ENCODE assay signal across 7 mouse cellular contexts in the genomic region with DNA sequence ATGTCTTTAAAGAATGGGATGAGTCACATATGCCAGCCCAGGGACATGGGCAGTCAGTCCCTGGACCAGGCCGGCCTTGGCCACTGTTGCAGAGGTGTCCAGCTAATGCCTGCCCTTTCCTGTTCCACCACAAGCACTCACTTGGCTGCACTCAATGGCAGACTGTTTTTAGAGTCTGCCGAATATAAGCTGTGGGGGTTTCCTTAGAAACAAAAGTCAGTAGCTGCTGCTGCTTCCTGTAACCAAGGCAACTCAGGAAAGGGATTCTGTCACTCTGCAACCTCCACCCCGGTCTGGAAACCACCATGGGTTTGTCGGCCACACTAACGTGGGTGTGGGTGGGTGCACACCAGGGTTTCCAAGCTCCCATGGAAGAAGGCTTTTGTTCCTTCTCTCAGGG.
A peak's percentile ranks its signal among the peaks of the same experiment; 100 is the strongest.
DNase-seq lines count a peak whose midpoint lies in the region; ATAC-seq and TF ChIP-seq lines count a peak whose summit lies in the region.

No protein-coding gene starts in this region.

- H3ac ChIP-seq in C2C12 (ENCODE audit: control insufficient read depth, insufficient read length, low read depth): no peak overlapping the region

- no peaks in the 10 kb centered on the region for H3K9me3 ChIP-seq in stomach, embryonic 15.5 days

- H3K27me3 ChIP-seq in C2C12 (ENCODE audit: control insufficient read depth, insufficient read depth, insufficient read length): no peaks in the 10 kb centered on the region
- no peaks in the 10 kb centered on the region for H3K27me3 ChIP-seq in stomach, embryonic 15.5 days (replicated peaks)

- WGBS in stomach, embryonic 15.5 days: 38% methylated on average over 5 of the region's 5 CpGs

- H3K36me3 ChIP-seq in C2C12 (ENCODE audit: control insufficient read depth, insufficient read depth): peaks cover 41% of the 10 kb centered on the region
- no peaks in the 10 kb centered on the region for H3K36me3 ChIP-seq in stomach, embryonic 15.5 days

- peak overlapping the region; percentile 55; the same call in 1 of the 2 replicates for H3K27ac ChIP-seq in stomach, embryonic 15.5 days

- H3K4me3 ChIP-seq in C2C12 (ENCODE audit: insufficient read depth, poor library complexity, severe bottlenecking): no peak overlapping the region
- no peak overlapping the region for H3K4me3 ChIP-seq in stomach, embryonic 15.5 days (replicated peaks)

- peaks cover 94% of the 10 kb centered on the region for H3K79me3 ChIP-seq in C2C12 (ENCODE audit: low read depth)

- H3K4me2 ChIP-seq in stomach, embryonic 15.5 days: no peak overlapping the region

- peak; percentile 43 for ATAC-seq in granulocyte monocyte progenitor cell, adult 5-6 weeks (replicated peaks; ENCODE audit: poor library complexity, severe bottlenecking)
- peak; percentile 16 for ATAC-seq in megakaryocyte, adult 5-6 weeks (ENCODE audit: poor library complexity, severe bottlenecking)
- ATAC-seq in stomach, embryonic 15.5 days (ENCODE audit: insufficient read depth, low FRiP score, low read depth): no peak

- H3K9ac ChIP-seq in stomach, embryonic 15.5 days: no peak overlapping the region

- peaks cover 100% of the 10 kb centered on the region for H3K79me2 ChIP-seq in C2C12 (ENCODE audit: control insufficient read depth, insufficient read depth)

- peaks cover 42% of the 10 kb centered on the region for H3K4me1 ChIP-seq in stomach, embryonic 15.5 days

- DNase-seq in Muller cell, postnatal 12 days (ENCODE audit: inconsistent ontology term): peak; percentile 69
- peak; percentile 58 for DNase-seq in kidney, postnatal 10 days
- DNase-seq in embryo, embryonic 11 days: no peak

- TF ChIP-seq CTCF in C2C12 (IDR thresholded peaks at IDR 0.05; ENCODE audit: control insufficient read depth, insufficient read depth, insufficient read length): no peak

TF ChIP-seq in C2C12, 6 proteins besides CTCF, POLR2A, EP300 and RAD21:
- TF ChIP-seq CEBPB (IDR thresholded peaks at IDR 0.05; ENCODE audit: low read depth): no peak
- no peak for TF ChIP-seq MYOD1 (IDR thresholded peaks at IDR 0.05; ENCODE audit: control insufficient read depth, insufficient read length, low read depth)
- TF ChIP-seq FOSL1 (IDR thresholded peaks at IDR 0.05; ENCODE audit: insufficient read depth, low read length, poor library complexity, severe bottlenecking): peak; percentile 6
- TF ChIP-seq MAX (IDR thresholded peaks at IDR 0.05): no peak
- TF ChIP-seq USF1 (IDR thresholded peaks at IDR 0.05; ENCODE audit: low read depth): no peak
- TF ChIP-seq MYOG (IDR thresholded peaks at IDR 0.05; ENCODE audit: control insufficient read depth, extremely low read depth, insufficient read length): no peak
